ENCODE assay signal across 7 mouse cellular contexts in the genomic region with DNA sequence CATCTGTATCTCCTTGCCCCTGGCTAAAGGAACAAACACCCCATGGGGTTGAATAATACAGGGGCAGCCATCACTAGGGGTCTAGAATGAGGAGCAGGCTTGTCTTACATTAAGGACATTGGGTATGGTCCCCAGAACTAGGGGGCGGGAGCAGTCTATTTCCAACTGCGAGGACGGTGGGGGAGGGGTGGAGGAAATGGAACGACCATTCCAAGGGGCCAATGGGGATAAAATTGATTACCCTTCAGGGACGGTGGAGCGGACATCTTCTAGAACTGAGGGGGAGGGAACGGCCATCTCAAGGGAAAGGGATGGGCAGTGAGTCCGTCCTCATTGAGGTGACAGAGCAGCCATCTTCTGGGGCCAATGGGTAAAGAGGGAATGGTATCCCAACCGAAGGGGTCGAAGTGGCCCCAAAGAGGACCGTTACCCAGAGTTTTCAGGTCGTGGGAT. TPM values are rescaled to one million over a fixed set of nuclear protein-coding genes. Genes with fewer than 3 reads are reported as not detected.
DNase-seq lines count a peak whose midpoint lies in the region; ATAC-seq and TF ChIP-seq lines count a peak whose summit lies in the region.

No protein-coding gene starts in this region.

- peaks cover 16% of the 10 kb centered on the region for H3K4me1 ChIP-seq in kidney, postnatal 0 days (replicated peaks; ENCODE audit: insufficient read depth, low read length)
- H3K4me1 ChIP-seq in forebrain, embryonic 10.5 days: peaks cover 23% of the 10 kb centered on the region
- peaks cover 29% of the 10 kb centered on the region for H3K4me1 ChIP-seq in liver, embryonic 11.5 days (replicated peaks; ENCODE audit: control insufficient read depth, insufficient read depth, low read length)

- H3K9ac ChIP-seq in kidney, postnatal 0 days (ENCODE audit: low read depth, low read length): peak overlapping the region; percentile 70
- peak overlapping the region; percentile 79 for H3K9ac ChIP-seq in liver, embryonic 11.5 days (ENCODE audit: low read depth, low read length)

- no peak for DNase-seq in kidney, postnatal 0 days (ENCODE audit: low spot score)
- no peak for DNase-seq in kidney, adult 11 months
- DNase-seq in ZHBTc4 (ENCODE audit: low read depth, low spot score): peak; percentile 29
- no peak for DNase-seq in forebrain, embryonic 10.5 days (ENCODE audit: extremely low spot score, low spot score)
- no peak for DNase-seq in liver, embryonic 11.5 days (ENCODE audit: low spot score)
- peak; percentile 63 for DNase-seq in testis, postnatal 10 days (ENCODE audit: low spot score)
- DNase-seq in left cerebral cortex, adult 8-10 months (ENCODE audit: low spot score in 2 of 2): no peak

- peak overlapping the region; percentile 68; the same call in 1 of the 2 replicates for H3K27ac ChIP-seq in kidney, postnatal 0 days
- peak overlapping the region; percentile 88 for H3K27ac ChIP-seq in forebrain, embryonic 10.5 days
- peak overlapping the region; percentile 86 for H3K27ac ChIP-seq in liver, embryonic 11.5 days (ENCODE audit: low read depth, low read length)

- no peaks in the 10 kb centered on the region for H3K27me3 ChIP-seq in kidney, postnatal 0 days (ENCODE audit: insufficient read depth, low read length)
- H3K27me3 ChIP-seq in forebrain, embryonic 10.5 days (ENCODE audit: poor library complexity, severe bottlenecking): no peaks in the 10 kb centered on the region
- H3K27me3 ChIP-seq in liver, embryonic 11.5 days (replicated peaks; ENCODE audit: control insufficient read depth, insufficient read depth, low read length): no peaks in the 10 kb centered on the region

- ATAC-seq in kidney, postnatal 0 days (replicated peaks; ENCODE audit: low FRiP score, low read depth): peak; percentile 33
- ATAC-seq in liver, embryonic 11.5 days (replicated peaks; ENCODE audit: low FRiP score): peak; percentile 16

- under 1% methylated on average over 12 of the region's 12 CpGs for WGBS in kidney, postnatal 0 days
- 1% methylated on average over 12 of the region's 12 CpGs for WGBS in forebrain, embryonic 10.5 days
- 1% methylated on average over 12 of the region's 12 CpGs for WGBS in liver, embryonic 11.5 days

- H3K4me2 ChIP-seq in kidney, postnatal 0 days (ENCODE audit: low read length): peak overlapping the region; percentile 92
- H3K4me2 ChIP-seq in liver, embryonic 11.5 days: peak overlapping the region; percentile 91

- H3K4me3 ChIP-seq in kidney, postnatal 0 days (replicated peaks; ENCODE audit: low read depth, low read length): peak overlapping the region; percentile 60
- peak overlapping the region; percentile 76 for H3K4me3 ChIP-seq in forebrain, embryonic 10.5 days
- H3K4me3 ChIP-seq in liver, embryonic 11.5 days (ENCODE audit: low read depth, low read length): peak overlapping the region; percentile 67

- TF ChIP-seq CTCF in kidney, postnatal 0 days (IDR thresholded peaks at IDR 0.05; ENCODE audit: low read depth): no peak; the same call in 1 of the 2 replicates

- H3K9me3 ChIP-seq in kidney, postnatal 0 days (replicated peaks; ENCODE audit: low read length): no peaks in the 10 kb centered on the region
- H3K9me3 ChIP-seq in forebrain, embryonic 10.5 days: no peaks in the 10 kb centered on the region
- H3K9me3 ChIP-seq in liver, embryonic 11.5 days (ENCODE audit: control insufficient read depth, low read length): no peaks in the 10 kb centered on the region

- H3K36me3 ChIP-seq in kidney, postnatal 0 days (ENCODE audit: insufficient read depth, low read length): peaks cover 35% of the 10 kb centered on the region
- H3K36me3 ChIP-seq in forebrain, embryonic 10.5 days (replicated peaks): peaks cover 40% of the 10 kb centered on the region
- peaks cover 18% of the 10 kb centered on the region for H3K36me3 ChIP-seq in liver, embryonic 11.5 days (ENCODE audit: control insufficient read depth, insufficient read depth, low read length)

RNA-seq across cellular contexts. Expression of a gene that starts 0.4 kb away (rescaled TPM):
- polyA plus RNA-seq in kidney, postnatal 0 days (2015; fragmentation: Nextera tagmentation; extraction: Ambion mirVana): 5.2 and 5.6 TPM in 2 replicates
- 1.4 TPM in 2 replicates for polyA plus RNA-seq in forebrain, embryonic 10.5 days (2016; fragmentation: Nextera tagmentation; extraction: Ambion mirVana)
- 5.7 and 6.2 TPM in 2 replicates for polyA plus RNA-seq in liver, embryonic 11.5 days (2014; fragmentation: Nextera tagmentation; extraction: Ambion mirVana)
- 1 to 10 TPM; 5.8 to 8.7 (median 7.1) TPM for total RNA-seq in left cerebral cortex, adult 8-10 months (2022)

RNA-seq across cellular contexts. Expression of a gene that starts 0.5 kb away (rescaled TPM):
- polyA plus RNA-seq in kidney, postnatal 0 days (2015; fragmentation: Nextera tagmentation; extraction: Ambion mirVana): 134 and 140 TPM in 2 replicates
- polyA plus RNA-seq in forebrain, embryonic 10.5 days (2016; fragmentation: Nextera tagmentation; extraction: Ambion mirVana): 95.3 and 96.6 TPM in 2 replicates
- polyA plus RNA-seq in liver, embryonic 11.5 days (2014; fragmentation: Nextera tagmentation; extraction: Ambion mirVana): 138 and 142 TPM in 2 replicates
- 10 to 100 TPM; 33.7 to 46.5 (median 40.0) TPM for total RNA-seq in left cerebral cortex, adult 8-10 months (2022)

RNA-seq across cellular contexts. Expression of a gene that starts 20.3 kb away (rescaled TPM):
- 15.5 and 17.4 TPM in 2 replicates for polyA plus RNA-seq in kidney, postnatal 0 days (2015; fragmentation: Nextera tagmentation; extraction: Ambion mirVana)
- polyA plus RNA-seq in forebrain, embryonic 10.5 days (2016; fragmentation: Nextera tagmentation; extraction: Ambion mirVana): 1.8 and 1.9 TPM in 2 replicates
- polyA plus RNA-seq in liver, embryonic 11.5 days (2014; fragmentation: Nextera tagmentation; extraction: Ambion mirVana): 2.6 and 3.0 TPM in 2 replicates
- 1 to 10 TPM; 1.5 to 3.0 (median 2.3) TPM for total RNA-seq in left cerebral cortex, adult 8-10 months (2022)

RNA-seq across cellular contexts. Expression of a gene that starts 22.1 kb away (rescaled TPM):
- 1.8 and 2.3 TPM in 2 replicates for polyA plus RNA-seq in kidney, postnatal 0 days (2015; fragmentation: Nextera tagmentation; extraction: Ambion mirVana)
- polyA plus RNA-seq in forebrain, embryonic 10.5 days (2016; fragmentation: Nextera tagmentation; extraction: Ambion mirVana): 2.1 and 2.2 TPM in 2 replicates
- polyA plus RNA-seq in liver, embryonic 11.5 days (2014; fragmentation: Nextera tagmentation; extraction: Ambion mirVana): 2.3 and 3.1 TPM in 2 replicates
- 1 to 10 TPM; 2.5 to 5.2 (median 4.0) TPM for total RNA-seq in left cerebral cortex, adult 8-10 months (2022)

RNA-seq across cellular contexts. Expression of a gene that starts 23.0 kb away (rescaled TPM):
- polyA plus RNA-seq in kidney, postnatal 0 days (2015; fragmentation: Nextera tagmentation; extraction: Ambion mirVana): 1.3 and 1.4 TPM in 2 replicates
- 5.2 and 5.5 TPM in 2 replicates for polyA plus RNA-seq in forebrain, embryonic 10.5 days (2016; fragmentation: Nextera tagmentation; extraction: Ambion mirVana)
- polyA plus RNA-seq in liver, embryonic 11.5 days (2014; fragmentation: Nextera tagmentation; extraction: Ambion mirVana): 1.5 and 1.6 TPM in 2 replicates
- 10 to 100 TPM; 28.9 to 30.7 (median 29.7) TPM for total RNA-seq in left cerebral cortex, adult 8-10 months (2022)

Comparison
In these comparisons a context has a peak if more than half of its experiments do, and no peak if none do; other contexts are left out.
1. DNase-seq: peak in ZHBTc4 (single experiment) and testis, postnatal 10 days (single experiment); none in kidney, postnatal 0 days (single experiment), kidney, adult 11 months (single experiment), forebrain, embryonic 10.5 days (single experiment), liver, embryonic 11.5 days (single experiment) and left cerebral cortex, adult 8-10 months (0 of 2).
2. Peak in every context shown above with its lines, with median percentiles within 50 percentile points of each other: H3K27ac ChIP-seq and H3K4me3 ChIP-seq.